Mouse (Mus musculus) adrenal gland, postnatal 36 days (tissue): ENCODE results near the gene Ribc2. TPM values are rescaled to one million over a fixed set of nuclear protein-coding genes. Genes with fewer than 3 reads are reported as not detected.

ENCODE experiments used
- DNase-seq, 2 experiments: peaks; one replicate each; pipeline ENCODE4 v3.0.0; 2021; ENCODE audit warnings: mixed read lengths in 1 of 2
- total RNA-seq, 2 experiments: library from RNA; stranded (reverse); gene quantifications; 2 replicates each; pipeline ENCODE4 v1.2.3; 2021

Ribc2 gene
- total RNA-seq, 2 experiments from 2014 or later: not detected

DNA sequence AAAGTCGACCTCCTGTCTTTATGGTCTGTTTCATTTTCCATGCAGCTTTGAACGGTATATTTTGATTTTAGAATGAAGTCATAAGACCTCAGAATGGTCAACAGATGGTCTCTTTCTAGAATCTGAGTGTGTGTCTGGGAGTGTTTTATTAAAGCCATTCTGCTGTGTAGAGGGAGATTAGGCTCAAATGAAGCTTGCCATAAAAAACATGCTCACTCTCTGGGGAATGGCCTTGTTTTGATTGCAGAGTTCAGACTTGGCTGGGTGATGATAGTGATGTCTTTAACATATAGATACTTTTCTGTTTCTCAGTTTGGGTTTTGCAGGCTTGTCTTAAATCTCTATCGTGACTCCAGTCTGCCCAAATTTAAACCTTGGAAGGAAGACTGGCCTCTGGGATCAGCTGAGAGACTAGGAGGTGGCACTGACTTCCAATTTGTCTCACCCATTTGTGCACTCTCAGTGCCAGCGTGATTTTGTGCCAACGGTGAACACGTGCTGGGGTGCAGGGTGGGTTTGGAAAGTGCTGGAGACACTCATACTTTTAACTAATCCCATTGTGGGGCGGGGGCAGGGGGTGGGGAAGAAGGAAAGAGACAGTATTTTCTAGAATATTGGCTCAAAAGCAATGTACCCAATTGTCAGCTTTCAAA is 47.8 kb downstream of the Ribc2 start:
- DNase-seq: no peak

DNA sequence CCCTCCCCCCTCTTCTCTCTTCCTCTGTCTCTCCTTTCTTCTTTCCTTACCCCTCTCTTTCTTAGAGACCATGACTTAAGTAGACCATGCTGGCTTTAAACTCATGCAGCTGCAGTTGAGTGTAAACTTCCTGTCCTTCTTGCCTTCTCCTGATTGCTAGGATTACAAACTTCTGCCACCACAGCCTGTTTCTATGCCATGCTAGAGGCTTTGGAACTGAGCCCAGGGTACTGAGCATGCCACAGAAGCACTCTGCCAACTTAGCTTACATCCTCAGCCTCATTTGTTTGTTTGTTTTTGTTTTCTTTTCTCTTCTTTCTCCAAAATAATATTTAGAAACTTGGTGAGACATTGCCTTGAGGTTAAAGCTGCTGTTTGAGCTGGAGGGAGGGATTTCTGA is 48.5 kb downstream of the Ribc2 start:
- no peak for DNase-seq

DNA sequence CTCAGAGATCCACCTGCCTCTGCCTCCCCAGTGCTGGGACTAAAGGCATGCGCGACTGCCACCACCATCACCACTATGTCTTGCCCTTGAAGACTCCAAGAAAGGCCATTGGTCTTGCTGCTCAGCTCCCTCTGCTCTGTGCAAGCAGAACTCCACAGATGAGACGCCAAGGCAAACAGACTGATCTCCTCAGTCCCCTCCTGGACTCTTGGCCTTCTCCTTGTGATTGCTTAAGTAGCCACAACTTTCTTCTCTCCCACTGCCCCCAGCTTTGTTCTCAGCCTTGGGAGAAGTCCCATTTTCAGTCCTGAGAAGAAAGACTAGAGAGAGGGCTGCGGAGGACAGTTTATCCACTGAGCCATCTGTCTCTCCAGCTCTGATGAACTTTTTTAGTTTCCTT is 50.2 kb downstream of the Ribc2 start:
- DNase-seq: no peak

DNA sequence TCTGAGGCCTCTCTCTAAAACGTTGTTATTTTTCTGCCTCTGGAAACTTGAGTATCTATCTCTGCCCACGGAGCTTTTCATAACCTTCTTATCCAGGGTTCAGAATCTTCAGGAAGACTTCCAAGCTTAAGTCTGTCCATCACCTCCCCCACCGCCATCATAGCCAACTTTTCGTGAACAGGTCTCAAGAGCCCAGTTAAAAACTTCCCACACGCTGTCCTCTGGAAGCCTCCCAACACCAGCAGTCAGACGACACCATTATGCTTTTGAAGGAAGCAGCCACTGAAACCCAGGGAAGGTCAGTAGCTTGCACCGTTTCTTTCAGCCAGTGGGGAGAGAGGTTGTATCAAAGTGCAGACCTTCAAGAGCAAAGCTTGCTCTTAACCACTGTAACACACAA is 55.0 kb downstream of the Ribc2 start:
- no peak for DNase-seq

DNA sequence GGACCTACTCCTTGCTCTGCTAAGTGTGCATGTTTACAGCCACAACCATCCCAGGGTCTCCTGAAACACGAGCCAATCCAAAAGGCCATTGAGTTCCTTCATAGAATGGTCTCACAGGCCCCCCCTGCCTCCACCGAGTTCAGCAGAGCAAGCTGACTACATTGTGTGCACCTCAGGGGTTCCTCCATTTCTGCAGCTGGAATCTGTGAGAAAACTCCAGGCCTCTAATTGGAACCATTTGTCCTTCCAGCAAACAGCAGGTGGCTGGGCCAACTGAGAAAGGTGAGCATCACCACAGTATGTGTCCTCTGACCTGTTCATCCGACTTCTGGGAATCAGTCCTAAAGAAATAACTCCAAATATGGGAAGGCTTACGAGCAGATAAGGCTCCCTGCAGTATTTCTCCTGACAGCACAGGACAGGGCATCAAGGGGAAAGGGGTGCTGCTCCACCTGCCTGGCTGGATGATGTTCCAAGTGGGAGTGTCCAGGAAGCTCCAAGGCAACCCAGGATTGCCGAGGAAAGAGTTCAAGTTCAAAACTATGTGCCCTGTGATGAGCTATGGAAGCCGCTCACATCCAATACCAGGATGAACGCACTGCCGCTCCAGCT is 56.4 kb downstream of the Ribc2 start:
- no peak for DNase-seq

Other genes with a start within 250 kb of the Ribc2 start
- gene Gm29666, start 212.0 kb upstream of the Ribc2 start, total RNA-seq: under 1 TPM; 0.07 to 0.13 TPM
- 10 to 100 TPM; 39.9 to 41.1 TPM for gene Nup50, start 208.7 kb upstream of the Ribc2 start, total RNA-seq
- gene 5031439G07Rik, start 143.5 kb upstream of the Ribc2 start, total RNA-seq: 10 to 100 TPM; 33.3 to 34.0 TPM
- not detected for gene Upk3a, start 114.9 kb upstream of the Ribc2 start, total RNA-seq
- gene Fam118a, start 103.1 kb upstream of the Ribc2 start, total RNA-seq: 10 to 100 TPM in 1 of 2 experiments, 1 to 10 TPM in 1; 5.9 to 11.6 TPM
- gene Smc1b, start 114 bp upstream of the Ribc2 start, total RNA-seq: under 1 TPM in 1 of 2 experiments, not detected in 1; 0.40 TPM
- 10 to 100 TPM; 36.8 to 47.6 TPM for gene Fbln1, start 73.9 kb downstream of the Ribc2 start, total RNA-seq
- 100 to 1,000 TPM; 120 to 137 TPM for gene Atxn10, start 204.2 kb downstream of the Ribc2 start, total RNA-seq